Mouse (Mus musculus): ENCODE results near the gene Insc. TPM values are rescaled to one million over a fixed set of nuclear protein-coding genes. Genes with fewer than 3 reads are reported as not detected.

Insc gene
- total and polyA plus RNA-seq, 3 experiments = not detected

GRCm38 (mm10) chr7:114712523-114712922 is 31.0 kb upstream of the Insc start:
- Histone ChIP-seq H3K4me1 (ENCODE audit: control insufficient read depth in 1 of 2, insufficient read depth in 2 of 2, low read length in 2 of 2) (no peaks in the 10 kb centered on the region), H3K36me3 (ENCODE audit: control insufficient read depth in 1 of 2, insufficient read depth in 2 of 2, low read length in 2 of 2) (no peaks in the 10 kb centered on the region), H3K9me3 (replicated peaks; ENCODE audit: insufficient read depth, low read length) (no peaks in the 10 kb centered on the region), H3K9ac (ENCODE audit: control insufficient read depth, low read depth, low read length, poor library complexity, severe bottlenecking) (no peak overlapping the region), H3K27me3 (ENCODE audit: control insufficient read depth in 1 of 2, insufficient read depth in 2 of 2, low read length in 2 of 2) (no peaks in the 10 kb centered on the region), H3K27ac (ENCODE audit: control insufficient read depth, low read depth, low read length) (no peak overlapping the region), H3K79me2 (ENCODE audit: control insufficient read depth, insufficient read depth, low read length, poor library complexity) (no peaks in the 10 kb centered on the region), H3K4me3 (ENCODE audit: control insufficient read depth in 1 of 2, insufficient read depth in 1 of 2, low read depth in 2 of 2, low read length in 2 of 2) (no peak overlapping the region)
- DNase-seq (ENCODE audit: low read depth, low spot score) = no peak
- TF ChIP-seq POLR2AphosphoS5 (IDR thresholded peaks at IDR 0.05; ENCODE audit: borderline replicate concordance, low read depth, low read length) (no peak), KAT2A (conservative IDR thresholded peaks at IDR 0.05; ENCODE audit: low read depth, low read length) (no peak), ELF1 (IDR thresholded peaks at IDR 0.05; ENCODE audit: low read depth, low read length) (no peak), MEF2A (IDR thresholded peaks at IDR 0.05; ENCODE audit: extremely low read depth, insufficient replicate concordance, low read depth, low read length, poor library complexity, severe bottlenecking) (no peak), ETS1 (IDR thresholded peaks at IDR 0.05; ENCODE audit: low read depth, low read length) (no peak), UBTF (IDR thresholded peaks at IDR 0.05; ENCODE audit: borderline replicate concordance, insufficient read depth, low read depth, low read length) (no peak), MAFK (IDR thresholded peaks at IDR 0.05; ENCODE audit: borderline replicate concordance, low read depth, low read length) (no peak), RAD21 (IDR thresholded peaks at IDR 0.05; ENCODE audit: low read depth, low read length) (no peak)

GRCm38 (mm10) chr7:114718300-114718699 is 25.2 kb upstream of the Insc start, which contains the start of gene Calcb:
Calcb (plus strand) TSS chr7:114718643.
- Histone ChIP-seq H3K36me3 (ENCODE audit: control insufficient read depth in 1 of 2, insufficient read depth in 2 of 2, low read length in 2 of 2) (no peaks in the 10 kb centered on the region), H3K4me3 (ENCODE audit: control insufficient read depth in 1 of 2, insufficient read depth in 1 of 2, low read depth in 2 of 2, low read length in 2 of 2) (no peak within 1 kb of the TSS), H3K79me2 (ENCODE audit: control insufficient read depth, insufficient read depth, low read length, poor library complexity) (no peaks in the 10 kb centered on the region), H3K9ac (ENCODE audit: control insufficient read depth, low read depth, low read length, poor library complexity, severe bottlenecking) (no peak within 1 kb of the TSS), H3K9me3 (replicated peaks; ENCODE audit: insufficient read depth, low read length) (no peaks in the 10 kb centered on the region), H3K4me1 (ENCODE audit: control insufficient read depth in 1 of 2, insufficient read depth in 2 of 2, low read length in 2 of 2) (no peaks in the 10 kb centered on the region), H3K27me3 (ENCODE audit: control insufficient read depth in 1 of 2, insufficient read depth in 2 of 2, low read length in 2 of 2) (no peaks in the 10 kb centered on the region; a peak in 1 of 4 replicates), H3K27ac (ENCODE audit: control insufficient read depth, low read depth, low read length) (no peak within 1 kb of the TSS)
- TF ChIP-seq RAD21 (IDR thresholded peaks at IDR 0.05; ENCODE audit: low read depth, low read length) = no peak
- TF ChIP-seq USF2 (IDR thresholded peaks at IDR 0.05; ENCODE audit: borderline replicate concordance in 1 of 2, insufficient read depth in 1 of 2, low read depth in 1 of 2, low read length in 2 of 2) = no peak
- no peak for TF ChIP-seq GATA1 (IDR thresholded peaks at IDR 0.05; ENCODE audit: low read depth, low read length)
- no peak for TF ChIP-seq CHD1 (IDR thresholded peaks at IDR 0.05; ENCODE audit: low read depth, low read length)
- no peak for TF ChIP-seq TCF12 (IDR thresholded peaks at IDR 0.05; ENCODE audit: low read depth, low read length)
- TF ChIP-seq ZMIZ1 (IDR thresholded peaks at IDR 0.05; ENCODE audit: low read depth, low read length) = no peak
- no peak for TF ChIP-seq MAX (IDR thresholded peaks at IDR 0.05; ENCODE audit: low read length)
- no peak for TF ChIP-seq KAT2A (conservative IDR thresholded peaks at IDR 0.05; ENCODE audit: low read depth, low read length)
- TF ChIP-seq MAFK (IDR thresholded peaks at IDR 0.05; ENCODE audit: borderline replicate concordance, low read depth, low read length) = no peak
- TF ChIP-seq UBTF (IDR thresholded peaks at IDR 0.05; ENCODE audit: borderline replicate concordance, insufficient read depth, low read depth, low read length) = no peak
- no peak for TF ChIP-seq TBP (IDR thresholded peaks at IDR 0.05; ENCODE audit: low read depth, low read length)
- no peak for TF ChIP-seq EP300 (IDR thresholded peaks at IDR 0.05; ENCODE audit: low read depth in 1 of 2, low read length in 2 of 2)
- no peak for TF ChIP-seq MYC (IDR thresholded peaks at IDR 0.05; ENCODE audit: low read depth, low read length)
- TF ChIP-seq MXI1 (IDR thresholded peaks at IDR 0.05; ENCODE audit: low read depth, low read length) = no peak
- TF ChIP-seq ZNF384 (IDR thresholded peaks at IDR 0.05; ENCODE audit: low read depth, low read length) = no peak
- no peak for TF ChIP-seq CHD2 (IDR thresholded peaks at IDR 0.05; ENCODE audit: low read length)
- TF ChIP-seq SIN3A (IDR thresholded peaks at IDR 0.05; ENCODE audit: low read length) = no peak
- no peak for TF ChIP-seq MYB (IDR thresholded peaks at IDR 0.05; ENCODE audit: low read depth, low read length)
- TF ChIP-seq POLR2A (IDR thresholded peaks at IDR 0.05; ENCODE audit: control insufficient read depth in 1 of 2, insufficient read depth in 1 of 2, low read depth in 1 of 2, low read length in 2 of 2, poor library complexity in 1 of 2) = no peak
- no peak for DNase-seq (ENCODE audit: low read depth, low spot score)
